Mouse (Mus musculus) mouse embryonic stem cell (cell line): ENCODE measurements at regions not wholly inside any gene's neighbourhood (a gene's known extent, or its start where the extent isn't known, plus 50 kb on each side); places are given as distances from the start of the nearest gene placed in this dataset.

Experiments
- in situ Hi-C, 2 experiments: fragments of 300-500 bp; cut with MboI; formaldehyde crosslinking; loops; 1 replicate in 1 of 2; 3 replicates in 1 of 2; pipeline ENCODE4 v1.14.3; 2019 to 2020; ENCODE audit warnings: low sequenced_read_pairs in 2 of 2, low pct_unique_long_range_greater_than_20kb in 1 of 2, mixed read lengths in 1 of 2; ENCODE audit not compliant: unreplicated experiment in 1 of 2

DNA sequence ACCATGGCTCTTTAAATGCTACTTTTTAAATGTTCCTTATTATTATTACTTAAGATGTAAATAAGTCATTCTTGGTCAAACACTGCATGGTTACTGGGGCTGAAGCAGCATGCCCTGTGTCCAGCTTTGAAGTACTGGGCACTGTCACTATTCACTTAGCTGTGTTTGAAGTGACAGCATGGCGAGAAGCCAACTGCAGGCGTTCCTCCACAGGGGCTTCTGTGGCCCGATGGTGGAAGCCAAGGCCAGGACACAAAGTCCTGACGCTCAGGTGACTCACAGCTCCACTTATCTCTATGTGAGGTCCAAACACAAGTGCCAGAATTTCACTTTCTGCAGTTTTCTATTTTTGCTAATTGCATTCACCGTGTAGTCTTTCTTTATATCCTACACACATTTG, 65.3 kb downstream of the Cdca7 start:
- in situ Hi-C loops = no loop called here

DNA sequence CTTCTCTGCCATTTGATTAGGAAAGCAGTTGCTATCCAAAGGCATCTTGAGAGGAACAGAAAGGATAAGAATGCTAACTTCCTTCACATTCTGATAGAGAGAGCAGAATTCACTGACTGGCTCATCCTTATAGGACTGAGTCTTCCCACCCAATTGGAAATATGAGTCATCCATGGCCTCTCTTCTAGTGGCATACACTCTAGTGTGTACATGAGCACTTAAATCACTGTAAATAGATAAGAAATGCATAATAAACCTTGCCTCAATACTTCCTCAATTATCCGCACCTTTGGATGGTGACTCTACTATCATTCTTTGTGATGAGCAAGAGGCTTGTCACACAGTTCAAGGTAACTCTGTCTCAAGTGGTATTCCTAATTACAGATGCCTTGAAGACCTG, 69.5 kb downstream of the Cdca7 start:
- in situ Hi-C loops = no loop called here

DNA sequence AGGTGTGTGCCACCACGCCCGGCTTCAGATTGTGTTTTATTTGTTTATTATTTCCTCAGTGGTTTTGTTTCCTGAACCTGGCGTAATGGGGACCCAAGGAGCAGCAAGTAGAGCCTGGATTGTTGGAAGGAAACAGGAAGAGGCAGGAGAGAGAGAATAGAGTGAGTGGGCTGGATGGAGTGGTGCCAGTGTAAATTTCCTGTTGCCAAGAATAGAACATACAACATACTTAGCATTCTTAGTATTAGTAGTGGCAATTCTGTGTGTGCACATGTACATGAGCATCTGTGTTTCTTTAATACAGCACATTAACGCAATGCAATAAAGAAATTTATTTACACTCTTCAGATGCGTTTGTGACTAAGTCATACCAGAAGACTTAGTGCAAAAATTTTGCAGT, 70.5 kb downstream of the Cdca7 start:
- in situ Hi-C loops = no loop called here

DNA sequence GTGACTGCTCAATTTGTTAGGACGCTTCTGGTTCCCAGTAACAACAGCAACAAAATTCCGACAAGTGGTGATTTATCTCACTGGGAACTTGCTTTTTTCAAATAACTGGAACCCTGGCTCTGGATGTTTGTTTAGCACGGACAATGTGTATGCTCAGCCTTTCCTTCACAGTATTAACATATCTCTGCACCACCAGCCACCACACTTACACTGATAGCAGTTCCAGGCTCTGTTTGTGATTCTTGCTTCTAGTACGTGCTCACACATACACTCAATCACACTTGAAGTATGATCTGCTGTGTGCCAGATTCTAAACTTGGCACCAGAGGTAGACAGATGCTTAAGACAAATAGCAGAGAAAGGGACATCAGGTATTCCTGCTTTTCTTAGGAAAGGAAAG, 71.0 kb downstream of the Cdca7 start:
- in situ Hi-C loops = no loop called here

DNA sequence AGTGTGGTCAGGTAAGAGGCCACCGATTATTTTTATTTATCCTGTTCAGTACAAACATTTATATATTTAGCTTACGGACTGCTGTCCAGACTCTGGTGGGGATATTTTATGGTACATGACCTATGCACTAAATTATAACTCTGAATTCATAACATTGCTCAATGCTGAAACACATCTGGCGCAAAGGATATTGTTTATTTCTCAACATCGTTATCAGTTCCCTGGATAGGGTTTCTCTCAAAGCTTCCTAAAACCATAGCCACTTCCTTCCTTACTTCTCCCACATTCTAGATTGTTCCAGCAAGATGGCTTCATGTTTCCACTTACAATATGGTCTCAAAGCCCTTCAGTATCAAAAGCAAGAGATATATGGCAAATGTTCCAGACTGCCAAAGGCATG, 75.3 kb downstream of the Cdca7 start:
- in situ Hi-C loops = no loop called here

DNA sequence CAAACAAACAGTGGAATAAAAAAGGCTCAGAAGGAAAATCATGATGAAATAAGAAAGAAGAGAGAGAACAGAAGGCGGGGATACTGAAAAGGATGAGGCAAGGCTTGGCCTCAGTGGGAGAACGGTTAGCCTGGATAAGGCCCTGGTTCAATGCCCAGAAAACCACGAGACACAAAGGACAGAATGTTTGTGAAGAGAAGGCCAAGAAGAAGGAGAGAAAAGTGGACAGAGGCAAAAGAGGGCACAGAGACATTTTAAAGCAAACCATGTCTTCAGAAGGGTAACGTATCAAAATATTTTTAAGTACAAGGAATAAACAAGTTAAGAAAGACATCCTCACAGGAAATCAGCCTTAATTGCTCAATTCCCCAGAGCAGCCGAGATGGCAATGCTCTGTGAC, 78.6 kb downstream of the Cdca7 start:
- in situ Hi-C loops = no loop called here

DNA sequence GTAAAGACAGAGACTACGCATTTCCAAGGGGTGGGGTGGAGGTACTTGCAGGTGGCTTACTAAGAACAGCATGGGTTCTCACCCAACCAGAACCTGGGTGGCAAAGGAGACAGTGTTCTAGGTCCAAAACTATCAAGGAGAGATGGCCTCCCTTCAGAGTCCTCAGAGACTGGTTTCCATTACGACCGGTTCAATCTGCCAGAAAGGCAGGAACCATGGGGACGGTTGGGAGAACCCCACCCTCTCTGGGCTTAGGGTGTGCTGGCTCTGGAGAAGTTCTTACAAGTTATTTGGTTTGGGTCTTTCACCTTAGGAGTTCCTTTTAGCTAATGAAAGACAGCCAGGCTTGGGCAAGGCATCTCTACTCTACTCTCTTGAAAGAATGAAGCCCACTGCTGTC, 79.2 kb downstream of the Cdca7 start:
- in situ Hi-C loops = no loop called here

DNA sequence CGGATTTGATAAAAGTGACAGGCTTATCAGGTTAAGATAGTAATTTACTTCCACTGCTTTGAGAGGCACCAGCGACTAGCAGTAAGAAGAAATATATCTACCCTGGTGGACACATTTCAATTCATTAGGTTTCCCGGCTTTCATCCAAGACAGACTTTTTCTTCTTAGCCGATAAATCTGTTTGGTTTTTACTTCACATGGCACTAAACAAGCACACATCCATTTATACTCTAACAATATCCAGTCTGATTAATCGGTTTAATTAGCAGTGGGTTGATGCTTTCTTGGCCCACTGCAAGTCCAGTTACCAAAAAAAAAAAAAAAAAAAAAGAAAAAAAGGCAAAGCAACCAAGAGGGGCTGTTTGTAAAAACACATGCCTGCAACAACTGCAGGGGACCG, 79.6 kb downstream of the Cdca7 start:
- in situ Hi-C loops = no loop called here

DNA sequence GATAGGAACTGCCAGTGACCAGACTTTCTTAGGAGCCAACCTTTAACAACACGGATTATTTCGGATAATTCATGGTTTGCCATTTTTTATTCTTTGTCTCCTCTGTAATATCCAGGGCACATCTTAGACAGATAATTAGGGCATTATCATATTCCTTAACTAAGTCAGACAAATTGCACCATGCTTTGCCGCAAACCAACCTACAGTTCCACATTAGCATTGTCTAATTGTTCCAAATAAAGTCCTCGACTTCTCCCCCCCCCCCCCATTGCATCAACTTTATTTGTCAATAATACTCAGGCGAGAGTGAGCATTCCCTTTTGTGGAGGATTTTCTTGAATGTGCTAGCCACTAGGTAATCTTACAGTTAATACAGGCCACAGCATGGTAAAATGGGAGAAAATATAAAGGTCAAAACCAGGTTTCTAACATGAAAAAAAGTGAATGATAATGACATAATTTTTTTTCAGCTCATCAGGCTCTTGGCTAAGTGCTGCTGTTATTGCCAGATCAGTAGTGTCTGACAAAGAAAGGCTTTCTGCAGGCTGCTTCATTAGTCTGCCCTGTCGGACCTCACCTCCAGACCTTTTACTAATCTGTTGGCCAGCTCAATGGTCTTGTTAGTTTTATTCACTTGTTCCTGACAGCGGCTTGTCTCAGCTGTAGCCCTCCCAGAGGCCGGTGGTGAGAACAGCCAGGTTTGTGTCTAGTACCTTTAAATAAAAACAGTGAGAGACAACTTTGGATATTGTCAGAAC, 80.3 kb downstream of the Cdca7 start:
- in situ Hi-C loops = no loop called here

DNA sequence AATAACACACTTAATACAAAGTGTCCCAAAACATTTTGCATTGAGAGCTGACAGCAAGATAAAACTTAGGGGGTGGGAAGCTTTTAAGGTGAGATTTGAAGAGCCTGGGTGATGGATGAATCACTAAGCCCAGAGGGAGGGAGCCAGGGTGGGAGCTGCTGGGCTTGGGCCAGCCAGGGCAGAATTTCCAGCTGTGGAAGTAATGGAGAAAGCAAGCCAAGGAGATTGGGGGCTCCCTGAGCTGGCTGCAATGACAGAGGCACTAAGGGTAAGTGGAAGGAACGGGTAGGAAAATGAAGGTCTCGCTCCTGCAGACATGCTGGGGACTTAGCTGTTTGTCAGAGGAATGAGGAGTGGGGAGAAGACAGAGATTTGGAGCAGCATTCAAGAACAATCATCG, 81.2 kb downstream of the Cdca7 start:
- in situ Hi-C loops = no loop called here

DNA sequence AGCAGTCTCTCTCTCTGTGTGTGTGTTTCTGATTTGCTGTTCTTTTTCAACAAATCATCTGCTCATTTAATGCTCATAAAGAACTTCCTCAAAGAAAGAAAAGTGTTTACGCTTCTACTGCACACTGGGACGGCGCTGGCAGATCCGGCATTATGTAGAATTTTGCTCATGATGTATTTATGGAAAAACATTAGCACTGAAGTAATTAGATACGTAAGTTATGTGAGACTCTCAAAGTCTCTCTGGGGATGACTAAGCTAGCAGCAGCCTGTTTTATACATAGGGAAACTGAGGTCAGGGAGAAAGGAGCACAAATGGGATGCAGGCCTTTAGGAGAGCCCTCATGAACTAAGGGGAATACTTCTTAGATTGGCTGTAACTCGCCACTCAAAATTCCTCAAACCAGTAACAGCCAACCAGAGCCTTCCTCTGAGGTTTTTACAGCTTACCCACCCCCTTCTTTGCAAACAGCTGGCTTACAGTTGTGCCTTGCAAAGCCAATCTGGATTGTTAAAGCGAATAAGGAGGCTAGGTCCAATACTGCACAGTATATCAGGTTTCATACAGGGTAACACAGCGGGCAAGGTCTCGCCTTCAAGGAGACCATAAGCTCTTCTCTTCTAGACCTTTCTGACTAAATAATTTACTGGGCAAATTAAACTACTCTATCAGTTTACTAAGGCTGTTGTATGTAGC, 81.8 kb downstream of the Cdca7 start:
- in situ Hi-C loops = no loop called here

DNA sequence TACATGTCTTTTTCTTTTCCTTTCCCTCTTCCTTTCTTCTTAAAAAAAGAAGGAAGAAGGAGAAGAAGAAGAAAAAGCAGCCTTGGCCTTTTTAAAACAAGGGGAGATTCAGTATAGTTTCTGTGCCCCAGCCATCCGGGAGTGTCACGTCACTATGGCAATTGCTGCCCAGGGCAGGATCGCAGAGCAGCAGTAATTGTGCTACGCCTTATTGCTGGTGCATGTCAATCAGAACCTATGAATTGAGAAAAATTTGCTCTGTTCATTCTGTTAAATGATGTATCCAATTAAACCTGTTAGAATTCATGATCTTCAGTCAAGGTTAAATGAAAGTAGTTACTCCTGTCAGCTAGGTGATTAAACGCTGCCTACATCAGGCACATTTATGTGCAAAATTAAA, 85.4 kb downstream of the Cdca7 start:
- in situ Hi-C loops = no loop called here

DNA sequence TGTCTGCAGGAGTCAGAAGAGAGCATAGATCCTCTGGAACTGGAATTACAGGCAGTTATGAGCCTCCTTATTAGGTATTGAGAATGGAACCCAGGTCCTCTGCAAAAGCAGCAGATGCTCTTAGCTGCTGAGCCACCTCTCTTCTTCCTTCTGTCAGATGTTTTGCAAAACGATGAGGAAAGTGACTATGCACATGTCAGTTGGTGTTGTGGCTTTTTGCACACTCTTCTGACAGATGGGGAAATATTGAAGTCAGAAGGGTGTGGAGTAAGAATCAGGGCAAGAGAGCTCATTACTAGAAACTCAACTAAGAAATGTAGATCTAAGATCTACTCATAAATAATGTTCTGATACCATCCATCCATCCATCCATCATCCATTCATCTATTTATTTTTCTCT, 102.4 kb downstream of the Cdca7 start:
- in situ Hi-C loops = no loop called here

DNA sequence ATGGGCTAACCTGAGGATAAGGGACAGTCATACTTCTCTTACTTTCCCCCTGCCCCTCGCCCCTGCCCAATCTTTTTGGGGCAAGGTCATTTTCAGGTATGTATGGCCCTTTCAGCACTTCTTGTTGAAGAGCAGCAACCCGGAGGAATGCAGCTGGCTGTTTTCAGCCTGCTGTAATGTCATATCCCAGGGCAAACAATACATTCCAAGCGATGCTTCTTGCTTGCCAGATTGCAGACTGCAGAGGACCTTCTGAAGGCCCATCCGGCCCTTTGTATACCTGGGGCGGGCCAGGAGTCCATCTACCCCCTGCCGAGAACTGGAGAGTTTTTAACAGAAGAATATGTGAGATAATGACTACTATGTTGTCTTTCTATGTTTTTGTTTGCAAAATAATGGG, 105.2 kb downstream of the Cdca7 start:
- in situ Hi-C loops = no loop called here

DNA sequence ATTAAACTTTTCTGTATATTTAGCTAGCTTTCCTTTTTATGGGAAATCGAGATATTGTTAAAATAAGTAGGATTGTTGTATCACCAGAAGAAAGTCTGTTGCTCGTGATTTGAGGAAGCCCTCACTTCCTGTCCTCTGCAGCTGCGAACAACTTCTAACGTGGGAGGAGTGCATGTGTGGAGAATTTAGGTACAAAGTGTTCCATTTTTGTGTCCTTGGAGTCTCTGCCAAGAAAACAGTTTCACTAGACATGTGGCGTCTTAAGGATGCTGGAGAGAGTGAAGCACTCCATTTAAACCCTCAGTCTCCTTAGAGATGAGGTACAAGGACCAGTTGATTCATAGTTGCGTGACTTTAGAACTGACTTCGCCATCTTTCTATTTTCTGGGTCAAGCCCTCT, 112.9 kb downstream of the Cdca7 start:
- in situ Hi-C loops = no loop called here

DNA sequence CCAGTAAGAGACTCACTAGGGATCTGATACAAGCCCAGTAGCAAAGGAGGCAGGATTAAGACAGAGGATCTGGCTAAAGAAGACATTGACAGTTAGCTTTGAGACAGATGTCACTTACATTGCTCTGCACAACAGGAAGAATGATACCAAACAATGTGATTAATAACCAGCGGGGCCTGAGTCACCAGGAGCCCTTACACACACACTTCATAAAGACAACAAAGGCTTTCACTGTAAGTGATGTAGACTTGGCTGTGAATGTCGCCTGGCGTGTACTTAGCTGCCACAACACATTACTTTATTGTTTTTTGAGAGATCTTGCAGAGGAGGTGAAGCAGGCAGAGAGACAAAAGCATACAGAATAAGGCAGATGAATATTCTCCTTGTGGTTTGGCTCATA, 116.1 kb downstream of the Cdca7 start:
- in situ Hi-C loops = no loop called here

DNA sequence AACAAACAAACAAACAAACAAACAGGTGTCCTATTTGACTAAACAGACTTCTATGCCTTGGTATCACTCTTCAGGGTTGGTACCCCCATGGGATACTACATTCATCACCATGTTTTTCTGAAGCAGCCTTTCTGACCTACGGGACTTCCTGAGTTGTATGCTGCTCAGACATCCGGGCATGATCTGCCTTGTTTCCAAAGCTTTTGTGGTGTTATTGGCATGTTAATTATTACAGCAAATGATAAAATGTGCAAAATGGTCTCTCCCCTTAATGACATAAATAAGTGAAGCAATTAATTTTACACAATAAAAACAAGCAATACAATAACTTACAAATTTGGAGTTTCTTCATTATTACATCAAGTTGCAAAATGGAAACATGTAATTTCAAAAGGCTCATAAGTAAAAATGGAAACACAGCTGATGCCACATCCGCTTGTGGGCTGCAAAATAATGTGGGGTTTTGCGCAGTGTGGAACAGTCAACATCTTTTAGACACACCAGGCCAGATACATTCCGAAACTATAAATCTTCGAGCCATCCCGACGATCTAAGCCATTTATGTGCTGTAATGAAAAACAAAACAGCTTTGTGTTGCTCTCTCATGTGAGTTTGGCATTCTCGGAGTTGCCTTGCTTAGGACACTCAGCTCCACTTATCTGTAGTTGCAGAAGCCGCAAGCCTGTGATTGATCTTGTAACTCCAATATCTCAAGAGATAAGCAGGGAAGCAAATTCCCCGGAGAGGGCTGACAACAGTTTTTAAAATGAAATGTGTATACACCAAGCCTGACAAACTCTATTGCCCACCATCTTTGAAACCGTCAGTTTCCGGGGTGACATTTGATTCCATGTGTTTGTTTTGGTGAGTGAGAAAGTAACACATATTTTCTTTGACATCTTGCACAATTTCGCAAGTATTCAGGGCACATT, 121.3 kb downstream of the Cdca7 start:
- in situ Hi-C loops = no loop called here

DNA sequence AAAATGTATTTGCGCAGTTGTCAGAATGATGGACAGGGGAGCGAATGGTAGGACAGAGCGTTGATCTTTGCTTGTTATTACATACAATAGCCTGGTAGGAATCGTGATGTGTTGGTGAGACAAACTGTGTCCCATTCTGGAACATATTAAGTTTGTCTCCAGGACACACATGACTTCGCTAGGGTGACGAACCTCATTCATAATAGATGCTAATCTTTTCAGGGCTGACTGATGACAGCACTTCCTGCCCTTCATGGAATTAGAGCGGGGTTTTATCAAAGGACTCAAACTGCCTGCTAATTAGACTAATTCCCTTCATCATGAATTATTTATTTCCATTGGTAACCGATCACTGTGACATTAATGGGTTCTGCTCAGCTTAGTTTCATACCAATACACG, 122.0 kb downstream of the Cdca7 start:
- in situ Hi-C loops = no loop called here

DNA sequence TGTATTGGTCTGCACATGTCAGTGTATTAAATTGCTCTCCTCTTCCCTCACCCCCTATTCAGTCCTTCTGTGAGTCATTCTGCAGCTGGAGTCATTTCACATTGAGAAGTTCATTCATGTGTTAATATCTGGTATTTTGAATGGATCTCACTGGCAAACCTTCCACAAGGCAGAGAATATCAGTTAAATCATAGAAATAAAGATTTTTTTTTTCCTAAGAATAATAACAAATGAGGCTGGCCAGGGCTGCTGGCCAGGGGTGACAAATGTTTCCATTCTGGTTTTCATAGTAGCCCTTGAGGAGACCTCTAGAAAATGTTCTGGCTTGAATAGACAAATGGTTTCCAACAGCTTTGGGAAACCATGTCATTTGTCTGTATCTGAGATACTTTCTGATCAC, 124.8 kb downstream of the Cdca7 start:
- in situ Hi-C loops = no loop called here
